Mouse (Mus musculus) limb, embryonic 14.5 days (tissue): ENCODE results near the gene Gp2. TPM values are rescaled to one million over a fixed set of nuclear protein-coding genes. Genes with fewer than 3 reads are reported as not detected.

Experiments used
- ATAC-seq: fragments of 200-750 bp; cut with Nextera tagmentation; 2 replicates; pipeline ENCODE4 v1.8.0; 2017; ENCODE audit warnings: low read depth, moderate number of reproducible peaks, moderate TSS enrichment; ENCODE audit not compliant: low FRiP score
- DNase-seq: peaks from one replicate; pipeline ENCODE4 v3.0.0-alpha.2; 2015; ENCODE audit warnings: low spot score
- H3K27ac ChIP-seq: fragments of 300-500 bp; sonication (generic); replicated peaks from 2 replicates; pipeline ENCODE4 v1.5.1; 2014; ENCODE audit warnings: low read depth, mild to moderate bottlenecking, low read length, moderate library complexity, mixed read lengths
- H3K27me3 ChIP-seq: fragments of 300-500 bp; sonication (generic); 2 replicates; pipeline ENCODE4 v1.6.1; 2014; ENCODE audit warnings: low read length, mixed read lengths; ENCODE audit not compliant: control insufficient read depth, insufficient read depth
- H3K36me3 ChIP-seq: fragments of 300-500 bp; sonication (generic); 2 replicates; pipeline ENCODE4 v1.6.1; 2014; ENCODE audit warnings: mild to moderate bottlenecking, low read length, moderate library complexity, mixed read lengths; ENCODE audit not compliant: control insufficient read depth, insufficient read depth
- H3K4me1 ChIP-seq: fragments of 300-500 bp; sonication (generic); 2 replicates; pipeline ENCODE4 v1.6.1; 2014; ENCODE audit warnings: antibody characterized with exemption, low read length, mixed read lengths; ENCODE audit not compliant: control insufficient read depth, insufficient read depth
- H3K4me2 ChIP-seq: fragments of 300-500 bp; sonication (generic); replicated peaks from 2 replicates; pipeline ENCODE4 v1.6.1; 2014; ENCODE audit warnings: low read depth, mild to moderate bottlenecking, low read length, moderate library complexity; ENCODE audit not compliant: severe bottlenecking
- H3K4me3 ChIP-seq: fragments of 300-500 bp; sonication (generic); replicated peaks from 2 replicates; pipeline ENCODE4 v1.5.1; 2014; ENCODE audit warnings: low read length
- H3K9ac ChIP-seq: fragments of 300-500 bp; sonication (generic); 2 replicates; pipeline ENCODE4 v1.6.1; 2014; ENCODE audit warnings: mild to moderate bottlenecking, low read depth, low read length, moderate library complexity; ENCODE audit not compliant: severe bottlenecking
- H3K9me3 ChIP-seq: fragments of 300-500 bp; sonication (generic); 2 replicates; pipeline ENCODE4 v1.6.1; 2016; ENCODE audit warnings: low read length; ENCODE audit not compliant: control insufficient read depth
- POLR2A ChIP-seq: fragments of 200-500 bp; IDR thresholded peaks from 2 replicates; pipeline ENCODE4 v1.8.0; 2012; ENCODE audit warnings: inconsistent platforms, mild to moderate bottlenecking, moderate library complexity, borderline replicate concordance; ENCODE audit not compliant: insufficient read depth, insufficient read length; ENCODE audit errors: extremely low read depth
- WGBS: fragments of 180-500 bp; shearing (Covaris S2); extraction: QIAGEN DNeasy Blood & Tissue Kit; methylation state at CpG from one replicate; pipeline ENCODE4 v1.1.7; 2014; 5-methylcytosine and 5-hydroxymethylcytosine counted together
- polyA plus RNA-seq, 2 experiments: library from polyadenylated mRNA; depleted of rRNA in 1 of 2; stranded (reverse) in 1 of 2; unstranded in 1 of 2; fragments of >200 nt; fragmentation: Nextera tagmentation in 1 of 2; extraction: Ambion mirVana in 1 of 2; gene quantifications; 2 replicates each; pipeline versions ENCODE4 v1.2.1 to v1.2.3; 2012 to 2014

Gene Gp2
- polyA plus RNA-seq (2012; rRNA removed) (not detected in 2 replicates), polyA plus RNA-seq (2014; fragmentation: Nextera tagmentation; extraction: Ambion mirVana) (not detected in 2 replicates)

- WGBS: 91% methylated on average over 6 of the region's 6 CpGs
- no peak within 1 kb of the TSS for H3K4me3 ChIP-seq
- no peak within 1 kb of the TSS for H3K27ac ChIP-seq
- H3K9me3 ChIP-seq: no peaks in the 10 kb centered on the region
- ATAC-seq (no peak), DNase-seq (no peak)
- no peak within 1 kb of the TSS for H3K4me2 ChIP-seq
- no peaks in the 10 kb centered on the region for H3K27me3 ChIP-seq
- no peak within 1 kb of the TSS for H3K9ac ChIP-seq
- H3K36me3 ChIP-seq: no peaks in the 10 kb centered on the region
- TF ChIP-seq POLR2A: no peak
- no peaks in the 10 kb centered on the region for H3K4me1 ChIP-seq
Measured at GRCm38 (mm10) chr7:119459185-119459584, at the start of gene Gp2. TSS of gene Gp2 (minus strand) at chr7:119459285.

- ATAC-seq (no peak), DNase-seq (no peak)
- no peak for TF ChIP-seq POLR2A
- Histone ChIP-seq H3K27ac (no peak overlapping the region), H3K4me2 (no peak overlapping the region), H3K4me1 (no peaks in the 10 kb centered on the region), H3K36me3 (no peaks in the 10 kb centered on the region), H3K9ac (no peak overlapping the region), H3K4me3 (no peak overlapping the region), H3K9me3 (no peaks in the 10 kb centered on the region), H3K27me3 (no peaks in the 10 kb centered on the region)
- 85% methylated on average over 4 of the region's 4 CpGs for WGBS
Measured at GRCm38 (mm10) chr7:119490041-119490780, 31.1 kb upstream of the Gp2 start.

- ATAC-seq (no peak), DNase-seq (no peak)
- Histone ChIP-seq H3K4me1 (no peaks in the 10 kb centered on the region), H3K4me2 (no peak overlapping the region), H3K36me3 (no peaks in the 10 kb centered on the region), H3K27me3 (no peaks in the 10 kb centered on the region), H3K4me3 (no peak overlapping the region), H3K27ac (no peak overlapping the region), H3K9ac (no peak overlapping the region), H3K9me3 (no peaks in the 10 kb centered on the region)
- 86% methylated on average over 5 of the region's 5 CpGs for WGBS
- TF ChIP-seq POLR2A: no peak
Measured at GRCm38 (mm10) chr7:119486683-119487082, 27.6 kb upstream of the Gp2 start.

GRCm38 (mm10) chr7:119484154-119484553 lies 25.1 kb upstream of the Gp2 start:
- H3K9me3 ChIP-seq: no peaks in the 10 kb centered on the region
- ATAC-seq (no peak), DNase-seq (no peak)
- H3K4me1 ChIP-seq: no peaks in the 10 kb centered on the region
- no peak overlapping the region for H3K4me2 ChIP-seq
- no peaks in the 10 kb centered on the region for H3K36me3 ChIP-seq
- H3K4me3 ChIP-seq: no peak overlapping the region
- WGBS: 67% methylated on average over 4 of the region's 4 CpGs
- no peaks in the 10 kb centered on the region for H3K27me3 ChIP-seq
- no peak overlapping the region for H3K27ac ChIP-seq
- no peak overlapping the region for H3K9ac ChIP-seq
- no peak for TF ChIP-seq POLR2A

- Histone ChIP-seq H3K9me3 (no peaks in the 10 kb centered on the region), H3K4me3 (no peak within 1 kb of the TSS), H3K4me1 (no peaks in the 10 kb centered on the region), H3K4me2 (no peak within 1 kb of the TSS), H3K36me3 (no peaks in the 10 kb centered on the region), H3K27me3 (no peaks in the 10 kb centered on the region), H3K9ac (no peak within 1 kb of the TSS), H3K27ac (no peak within 1 kb of the TSS)
- TF ChIP-seq POLR2A: no peak
- DNase-seq: no peak
- no peak for ATAC-seq
Measured at GRCm38 (mm10) chr7:119479256-119479655, 20.2 kb upstream of the Gp2 start, which contains the start of gene Umod. TSS of gene Umod (minus strand) at chr7:119479282.
